Mouse (Mus musculus): Measurements from ENCODE around the gene Pakap.

The Pakap gene

DNA sequence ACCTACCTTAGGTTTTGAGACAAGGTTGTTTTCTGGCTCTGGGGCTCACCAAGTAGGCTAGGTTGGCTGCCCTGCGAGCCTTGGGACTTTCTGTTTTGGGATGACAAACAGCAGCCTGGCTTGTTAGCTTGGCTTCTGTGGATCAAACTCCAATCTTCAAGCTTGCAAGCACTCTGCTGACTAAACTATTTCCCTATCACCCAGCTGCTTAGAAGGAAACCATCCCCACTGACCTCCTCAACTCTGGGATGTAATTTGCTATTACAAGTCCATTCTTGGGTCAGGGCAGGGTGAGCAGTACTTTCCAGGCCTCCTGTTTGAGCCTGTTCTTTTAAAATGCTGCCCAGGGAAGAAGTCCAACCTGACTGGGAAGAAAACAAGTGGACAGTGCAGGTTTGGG, 196.9 kb downstream of the Pakap start:
- DNase-seq (ENCODE audit: low spot score) = no peak

GRCm38 (mm10) chr4:57765806-57766205, 197.8 kb downstream of the Pakap start:
- no peak for DNase-seq (ENCODE audit: low spot score)

GRCm38 (mm10) chr4:57769007-57769406, 201.0 kb downstream of the Pakap start:
- DNase-seq (ENCODE audit: low spot score) = no peak

GRCm38 (mm10) chr4:57770185-57770823, 202.3 kb downstream of the Pakap start:
- DNase-seq (ENCODE audit: low spot score) = no peak

GRCm38 (mm10) chr4:57771558-57772219, 203.7 kb downstream of the Pakap start:
- no peak for DNase-seq (ENCODE audit: low spot score)

- DNase-seq (ENCODE audit: low spot score) = peak; percentile 58
Observed at GRCm38 (mm10) chr4:57772851-57773510, 205.0 kb downstream of the Pakap start.

- DNase-seq (ENCODE audit: low spot score) = no peak
Observed at GRCm38 (mm10) chr4:57774517-57774916, 206.5 kb downstream of the Pakap start.

GRCm38 (mm10) chr4:57775582-57775981, 207.6 kb downstream of the Pakap start:
- DNase-seq (ENCODE audit: low spot score) = no peak

DNA sequence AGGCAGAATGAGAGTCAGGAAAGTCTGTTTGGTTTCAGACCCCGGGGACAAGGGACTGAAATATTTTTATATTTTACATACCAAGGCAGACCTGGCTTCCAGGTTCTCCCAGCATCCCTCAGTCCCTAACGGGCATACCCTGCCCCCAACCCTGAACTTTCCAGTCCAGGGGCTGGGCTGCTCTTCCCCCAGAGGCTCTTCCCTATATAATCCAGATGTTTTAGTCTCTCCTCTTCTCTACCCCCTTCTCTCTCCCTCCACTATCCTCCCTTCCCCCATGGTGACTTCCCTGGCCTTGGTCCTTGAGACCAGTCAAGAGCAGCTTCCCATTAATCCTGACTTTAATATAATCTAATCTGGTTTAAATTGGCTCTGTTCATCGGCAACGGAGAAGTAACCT, 212.4 kb downstream of the Pakap start:
- no peak for DNase-seq (ENCODE audit: low spot score)

DNA sequence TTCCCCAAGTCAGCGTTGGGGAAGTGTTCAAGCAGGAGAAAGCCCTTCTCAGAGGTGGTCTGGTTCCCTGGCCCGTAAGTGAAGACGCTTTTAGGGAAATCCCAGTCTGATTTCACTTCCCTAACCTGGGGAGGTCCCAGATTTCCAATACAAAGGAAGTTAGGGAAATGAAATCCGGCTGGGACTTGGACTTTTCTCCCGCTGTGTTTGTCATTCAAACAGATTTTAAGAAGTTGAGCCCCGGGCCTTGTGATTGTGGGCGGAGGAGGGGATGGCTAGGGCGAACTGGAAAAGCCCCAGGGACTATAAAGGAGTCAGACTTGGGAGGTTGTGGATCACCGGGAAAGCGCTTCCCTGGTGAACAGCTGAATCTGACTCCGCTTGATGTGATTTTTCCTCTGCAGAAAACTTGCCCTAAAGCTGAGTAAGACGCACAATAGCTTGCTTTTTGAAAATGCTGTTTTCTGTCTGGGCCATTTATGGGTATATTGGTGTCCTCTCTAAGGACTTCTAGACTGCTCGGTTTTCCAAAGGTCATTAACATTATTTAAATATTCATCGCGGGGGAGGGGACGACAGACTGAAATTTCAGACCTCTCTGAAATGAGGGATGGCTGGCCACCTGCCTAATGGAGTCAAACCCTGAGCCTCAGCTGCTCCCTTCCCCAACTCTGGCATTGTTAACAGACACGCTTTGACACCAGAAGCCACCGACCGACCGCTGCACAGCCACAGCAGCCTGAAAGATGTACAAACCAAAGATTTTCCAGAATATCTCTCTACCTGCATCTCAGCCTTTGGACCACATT, 213.1 kb downstream of the Pakap start:
- no peak for DNase-seq (ENCODE audit: low spot score)

DNA sequence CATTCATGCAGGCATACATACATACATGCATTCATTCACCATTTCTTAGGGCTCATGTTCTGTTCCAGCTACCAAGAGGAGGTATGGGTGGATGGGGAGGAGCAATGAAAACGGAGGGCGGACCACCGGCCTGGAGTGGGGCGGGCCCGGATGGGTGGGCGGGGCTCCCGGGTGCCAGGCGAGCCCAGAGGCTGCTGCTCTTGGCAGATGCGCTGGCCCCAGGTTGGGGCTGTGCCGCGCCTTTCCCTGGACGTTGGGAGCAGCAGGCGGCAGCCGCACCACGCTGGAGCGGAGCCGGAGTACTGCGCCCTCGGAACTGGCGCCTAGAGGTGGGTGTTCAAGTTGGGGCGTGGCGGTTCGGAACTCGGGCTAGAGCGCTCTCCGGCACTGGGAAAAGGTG, 214.0 kb downstream of the Pakap start:
- peak; percentile 72 for DNase-seq (ENCODE audit: low spot score)

- no peak for DNase-seq (ENCODE audit: low spot score)
Observed at GRCm38 (mm10) chr4:57782549-57783390, 214.8 kb downstream of the Pakap start.

DNA sequence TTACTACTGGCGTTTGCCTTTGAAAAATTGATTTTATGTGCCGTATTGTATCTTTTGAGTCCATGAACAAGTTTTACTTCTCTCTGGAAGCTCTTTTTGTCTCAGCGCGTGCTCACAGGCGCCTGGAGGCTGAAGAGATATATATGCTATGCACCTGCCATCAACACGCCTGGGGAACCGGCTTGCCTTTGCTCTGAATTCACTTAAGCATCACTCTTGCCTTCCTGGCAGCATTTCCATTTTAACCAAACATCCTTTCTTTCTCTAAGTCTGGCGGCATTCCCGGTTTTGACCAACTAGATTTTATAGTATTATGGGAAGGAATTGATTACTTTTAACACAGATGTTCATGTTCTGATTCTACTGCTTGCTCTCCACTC, 215.4 kb downstream of the Pakap start:
- DNase-seq (ENCODE audit: low spot score) = no peak

GRCm38 (mm10) chr4:57783853-57784600, 216.0 kb downstream of the Pakap start:
- DNase-seq (ENCODE audit: low spot score) = no peak

- DNase-seq (ENCODE audit: low spot score) = no peak
Observed at GRCm38 (mm10) chr4:57788709-57789108, 220.7 kb downstream of the Pakap start.

GRCm38 (mm10) chr4:57789118-57789517, 221.1 kb downstream of the Pakap start:
- DNase-seq (ENCODE audit: low spot score) = no peak

- no peak for DNase-seq (ENCODE audit: low spot score)
Observed at GRCm38 (mm10) chr4:57793989-57794388, 226.0 kb downstream of the Pakap start.

DNA sequence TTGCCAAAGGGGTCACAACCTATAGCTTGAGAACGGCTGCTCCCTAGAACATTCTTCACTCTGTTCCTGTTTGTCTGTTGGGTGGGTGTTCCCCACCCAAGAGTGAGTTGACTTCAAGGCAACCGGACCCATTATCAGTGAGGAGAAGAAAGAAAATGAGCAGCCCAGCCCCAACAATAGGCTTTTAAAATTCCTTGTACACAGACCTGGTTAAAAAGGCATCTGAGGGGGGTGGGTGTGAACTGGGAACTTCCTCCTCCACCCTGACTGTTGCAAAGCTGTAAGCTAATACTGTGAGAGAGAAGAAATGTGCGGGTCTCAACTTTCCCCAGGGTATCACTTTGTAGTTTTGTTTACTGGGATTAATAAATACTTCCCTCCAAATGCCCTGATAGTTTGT, 226.6 kb downstream of the Pakap start:
- DNase-seq (ENCODE audit: low spot score) = no peak

GRCm38 (mm10) chr4:57797548-57798285, 229.7 kb downstream of the Pakap start:
- DNase-seq (ENCODE audit: low spot score) = no peak

Measured in ovary, adult 18-20 months (tissue).